Mouse (Mus musculus): ENCODE data around the gene Erbb4.

DNA sequence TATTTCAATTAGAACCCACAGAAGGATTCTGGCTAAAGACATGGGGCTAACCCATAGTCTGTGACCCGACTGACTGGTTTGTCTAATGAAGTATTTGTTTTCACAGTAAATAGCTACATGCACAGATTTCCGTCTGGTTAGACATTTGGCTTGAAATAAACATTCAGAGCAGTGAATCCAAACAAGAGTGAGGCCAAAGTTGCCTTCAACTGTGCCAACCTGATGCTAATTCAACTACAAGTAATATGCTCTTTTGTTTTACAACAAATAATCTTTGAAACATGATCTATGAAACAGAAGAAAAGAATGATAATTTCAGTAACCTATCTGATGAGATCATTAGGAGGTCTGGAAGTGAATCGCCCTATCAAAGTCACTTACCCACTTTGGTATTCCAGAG, 106.5 kb downstream of the Erbb4 start:
- TF ChIP-seq CTCF (IDR thresholded peaks at IDR 0.05) (no peak), EP300 (IDR thresholded peaks at IDR 0.05) (no peak)

Measured in lung, postnatal 0 days (tissue).